Mouse (Mus musculus) limb, embryonic 12.5 days (tissue): ENCODE measurements at regions not wholly inside any gene's neighbourhood (a gene's known extent, or its start where the extent isn't known, plus 50 kb on each side); places are given as distances from the start of the nearest gene placed in this dataset.
A peak's percentile ranks its signal among the peaks of the same experiment; 100 is the strongest.

Experiments
- ATAC-seq: fragments of 200-750 bp; cut with Nextera tagmentation; 2 replicates; pipeline ENCODE4 v1.8.0; 2017; ENCODE audit warnings: low read depth, moderate TSS enrichment; ENCODE audit not compliant: insufficient number of reproducible peaks, insufficient read depth, low FRiP score, low TSS enrichment
- H3K27ac ChIP-seq: fragments of 300-500 bp; sonication (generic); 2 replicates; pipeline ENCODE4 v1.5.1; 2016; ENCODE audit warnings: mild to moderate bottlenecking, moderate library complexity
- H3K27me3 ChIP-seq: fragments of 300-500 bp; sonication (generic); 2 replicates; pipeline ENCODE4 v1.6.1; 2016; ENCODE audit warnings: mild to moderate bottlenecking, moderate library complexity
- H3K36me3 ChIP-seq: fragments of 300-500 bp; sonication (generic); 2 replicates; pipeline ENCODE4 v1.6.1; 2016; ENCODE audit warnings: mild to moderate bottlenecking, moderate library complexity
- H3K4me1 ChIP-seq: fragments of 300-500 bp; sonication (generic); replicated peaks from 2 replicates; pipeline ENCODE4 v1.6.1; 2016
- H3K4me2 ChIP-seq: fragments of 300-500 bp; sonication (generic); 2 replicates; pipeline ENCODE4 v1.6.1; 2016; ENCODE audit warnings: mild to moderate bottlenecking, moderate library complexity
- H3K4me3 ChIP-seq: fragments of 300-500 bp; sonication (generic); replicated peaks from 2 replicates; pipeline ENCODE4 v1.5.1; 2016; ENCODE audit warnings: mild to moderate bottlenecking
- H3K9ac ChIP-seq: fragments of 300-500 bp; sonication (generic); replicated peaks from 2 replicates; pipeline ENCODE4 v1.6.1; 2016; ENCODE audit warnings: mild to moderate bottlenecking, moderate library complexity
- H3K9me3 ChIP-seq: fragments of 300-500 bp; sonication (generic); 2 replicates; pipeline ENCODE4 v1.6.1; 2016; ENCODE audit warnings: mild to moderate bottlenecking, moderate library complexity
- WGBS: fragments of 180-500 bp; shearing (Covaris S2); methylation state at CpG from one replicate; pipeline ENCODE4 v1.1.7; 2016; 5-methylcytosine and 5-hydroxymethylcytosine counted together

DNA sequence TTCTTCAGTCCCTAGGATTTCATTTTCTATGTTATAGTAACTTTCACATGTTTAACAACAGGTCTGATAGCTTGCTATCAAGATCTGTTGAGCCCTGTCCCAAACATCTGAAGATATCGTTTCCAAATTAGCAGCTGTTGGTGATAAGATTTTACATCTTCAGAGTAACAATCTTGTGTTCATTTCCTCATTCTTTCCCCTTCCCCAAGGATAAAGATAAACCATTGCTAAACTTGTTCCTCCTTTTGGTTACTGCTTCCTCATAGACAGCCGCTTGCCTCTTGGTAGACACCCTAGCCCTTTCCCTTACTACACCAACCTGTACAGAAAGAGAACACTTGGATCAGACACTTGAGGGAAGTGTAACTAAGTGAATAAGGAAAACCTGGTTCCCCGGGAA is 58.6 kb downstream of the Kcnrg start:
- H3K27me3 ChIP-seq, result no peaks in the 10 kb centered on the region
- H3K27ac ChIP-seq, result no peak overlapping the region
- H3K9me3 ChIP-seq, result no peaks in the 10 kb centered on the region
- H3K4me2 ChIP-seq, result no peak overlapping the region
- no peaks in the 10 kb centered on the region for H3K4me1 ChIP-seq
- 82% methylated on average over 3 of the region's 3 CpGs for WGBS
- no peak overlapping the region for H3K4me3 ChIP-seq
- no peaks in the 10 kb centered on the region; the same call in 1 of the 2 replicates for H3K36me3 ChIP-seq
- no peak for ATAC-seq
- no peak overlapping the region for H3K9ac ChIP-seq

DNA sequence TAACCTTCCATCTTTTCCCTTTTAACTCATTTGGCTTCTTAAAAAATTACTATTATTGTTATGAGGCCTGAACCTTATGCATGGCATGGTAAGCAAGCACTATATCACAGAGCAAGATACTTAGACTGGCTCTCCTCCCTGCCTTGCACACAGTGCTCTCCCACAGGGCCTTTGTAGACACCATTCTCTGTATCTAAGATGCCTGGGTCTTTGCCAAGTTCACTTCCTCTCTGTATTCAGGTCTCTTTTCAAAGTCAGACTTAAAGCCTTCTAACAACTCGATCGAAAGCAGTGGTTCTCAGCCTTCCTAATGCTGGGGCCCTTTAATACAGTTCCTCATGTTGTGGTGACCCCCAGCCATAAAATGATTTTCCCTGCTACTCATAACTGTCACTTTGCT is 65.9 kb downstream of the Kcnrg start:
- H3K27ac ChIP-seq, result no peak overlapping the region
- no peaks in the 10 kb centered on the region for H3K27me3 ChIP-seq
- ATAC-seq, result no peak
- peaks cover 17% of the 10 kb centered on the region for H3K36me3 ChIP-seq
- H3K9ac ChIP-seq, result no peak overlapping the region
- H3K9me3 ChIP-seq, result no peaks in the 10 kb centered on the region
- no peak overlapping the region for H3K4me2 ChIP-seq
- no peaks in the 10 kb centered on the region for H3K4me1 ChIP-seq
- H3K4me3 ChIP-seq, result no peak overlapping the region
- WGBS, result 84% methylated on average over 2 of the region's 2 CpGs

DNA sequence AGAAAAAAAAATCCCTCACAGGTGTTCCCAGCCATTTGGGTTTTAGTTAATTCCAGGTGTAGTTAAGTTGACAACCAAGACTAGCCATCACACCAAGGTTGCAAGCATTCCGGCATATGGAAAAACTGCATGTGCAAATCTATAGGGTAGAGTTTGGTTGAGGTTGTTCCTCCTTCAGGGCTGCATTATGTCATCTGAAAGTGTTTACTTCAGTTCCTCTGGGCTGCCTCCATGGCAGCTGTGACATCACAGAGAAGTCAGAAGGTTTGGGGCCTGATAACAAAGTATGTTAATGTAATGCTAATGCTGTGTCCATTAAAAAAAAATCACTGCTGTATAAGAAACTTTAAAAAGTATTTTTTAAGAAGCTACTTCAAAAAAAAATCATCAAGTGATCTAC is 70.8 kb downstream of the Kcnrg start:
- H3K4me2 ChIP-seq, result no peak overlapping the region
- peaks cover 4% of the 10 kb centered on the region; the same call in 1 of the 2 replicates for H3K36me3 ChIP-seq
- no peak for ATAC-seq
- H3K9me3 ChIP-seq, result no peaks in the 10 kb centered on the region
- H3K27ac ChIP-seq, result no peak overlapping the region
- peaks cover 4% of the 10 kb centered on the region; the same call in 1 of the 2 replicates for H3K27me3 ChIP-seq
- H3K9ac ChIP-seq, result no peak overlapping the region
- H3K4me3 ChIP-seq, result no peak overlapping the region
- H3K4me1 ChIP-seq, result peaks cover 15% of the 10 kb centered on the region
- WGBS, result 83% methylated on average over 1 of the region's 1 CpGs

DNA sequence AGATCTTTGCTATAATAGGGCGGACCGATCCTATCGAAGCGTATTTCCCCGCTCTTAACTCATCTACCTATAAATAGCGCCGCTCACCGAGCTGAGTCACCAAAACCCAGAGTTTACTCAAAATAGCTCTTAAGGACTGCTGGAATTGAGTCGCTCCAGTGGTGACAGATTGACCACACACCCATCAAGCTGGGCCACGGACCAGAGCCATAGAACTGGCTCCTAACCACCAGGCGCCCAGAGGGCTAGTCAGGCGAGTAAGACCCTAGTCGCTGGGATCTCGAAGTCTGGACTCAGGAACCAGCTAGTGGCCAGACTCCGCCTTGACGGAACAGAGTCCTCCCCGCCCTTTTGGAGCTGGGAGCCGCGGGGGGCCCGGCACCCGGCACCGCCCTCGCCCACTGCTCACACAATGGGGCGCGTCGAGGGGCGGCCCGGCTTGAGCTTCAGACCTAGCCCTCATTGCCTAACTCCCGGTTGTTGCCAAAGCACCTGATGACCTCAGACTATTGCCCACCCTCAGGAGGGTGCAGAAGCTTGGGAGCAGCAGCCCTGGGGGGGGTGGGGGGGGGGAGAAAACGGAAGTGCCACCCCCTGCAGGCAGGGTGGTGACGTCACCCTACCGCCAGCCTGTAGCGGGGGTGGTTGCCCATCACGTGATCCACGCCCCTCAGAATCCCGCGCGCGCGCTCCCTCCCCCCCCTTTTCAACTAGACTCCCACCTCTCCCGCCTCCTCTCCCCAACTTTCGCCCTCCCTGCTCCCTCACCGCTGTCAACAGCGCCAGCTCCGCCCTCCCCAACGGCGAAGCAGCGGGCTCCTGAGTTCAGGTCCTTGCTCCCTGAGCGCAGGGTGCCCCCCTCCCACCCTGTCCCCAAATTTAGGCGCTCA is 73.8 kb downstream of the Kcnrg start:
- Histone ChIP-seq H3K9ac (peak overlapping the region; percentile 87), H3K27ac (peak overlapping the region; percentile 95), H3K4me3 (peak overlapping the region; percentile 79), H3K4me1 (peaks cover 45% of the 10 kb centered on the region), H3K4me2 (peak overlapping the region; percentile 79), H3K9me3 (no peaks in the 10 kb centered on the region), H3K27me3 (peaks cover 30% of the 10 kb centered on the region), H3K36me3 (peaks cover 4% of the 10 kb centered on the region; the same call in 1 of the 2 replicates)
- peak; percentile 76 for ATAC-seq
- WGBS, result under 1% methylated on average over 43 of the region's 50 CpGs

DNA sequence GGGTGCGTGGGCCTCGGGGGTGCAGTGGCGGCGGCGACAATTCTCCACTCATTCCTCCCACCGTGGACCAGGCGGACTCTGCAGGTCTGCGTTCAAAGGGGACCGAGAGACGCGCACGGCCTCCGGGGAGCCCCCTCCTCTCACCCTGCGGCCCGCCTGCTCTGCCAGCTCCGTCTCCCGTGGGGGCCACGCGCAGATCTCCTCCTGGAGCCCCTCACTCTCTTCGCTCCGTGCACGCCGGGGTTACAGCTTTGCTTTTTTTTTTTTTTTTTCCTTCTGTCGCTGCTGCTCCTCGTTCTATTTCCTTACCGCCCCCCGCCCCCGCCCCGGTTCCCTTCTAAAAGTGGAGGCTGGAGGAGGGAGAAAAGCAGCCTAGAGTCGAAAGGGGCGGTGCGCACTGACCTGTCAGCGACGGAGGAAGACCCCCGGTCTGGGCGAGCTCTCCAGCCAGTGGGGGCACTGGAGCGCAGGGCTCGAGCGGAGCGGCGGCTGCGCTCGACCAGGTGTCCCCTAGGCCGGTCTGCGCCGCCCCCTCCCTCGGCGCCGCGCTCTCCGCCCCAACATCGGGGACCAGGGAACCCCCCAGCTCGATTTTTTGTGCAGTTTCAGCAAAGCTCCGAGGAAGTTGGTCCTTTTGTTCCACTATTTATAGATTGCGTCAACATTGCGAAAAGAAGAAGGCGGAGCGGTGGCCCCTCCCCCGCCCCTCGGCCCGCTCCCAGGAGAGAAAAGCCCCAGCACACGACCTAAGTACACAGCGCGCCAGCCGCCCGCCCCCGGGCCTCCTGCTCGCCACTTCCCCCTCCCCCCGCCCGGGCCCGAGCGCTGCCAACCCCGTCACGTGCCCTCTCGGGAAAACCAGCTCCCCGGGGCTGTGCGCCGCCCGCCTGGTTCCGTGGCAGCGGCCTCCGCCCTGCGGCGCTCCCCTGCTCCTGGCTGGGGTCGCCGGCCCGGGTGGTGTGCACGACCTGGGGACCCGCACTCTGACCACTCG is 74.7 kb downstream of the Kcnrg start:
- no peaks in the 10 kb centered on the region for H3K36me3 ChIP-seq
- under 1% methylated on average over 85 of the region's 90 CpGs for WGBS
- peaks cover 53% of the 10 kb centered on the region for H3K4me1 ChIP-seq
- H3K4me3 ChIP-seq, result peak overlapping the region; percentile 79
- H3K9ac ChIP-seq, result peak overlapping the region; percentile 87
- H3K27ac ChIP-seq, result peak overlapping the region; percentile 95
- H3K27me3 ChIP-seq, result peaks cover 34% of the 10 kb centered on the region
- no peaks in the 10 kb centered on the region for H3K9me3 ChIP-seq
- H3K4me2 ChIP-seq, result peak overlapping the region; percentile 79
- peak; percentile 60 for ATAC-seq

DNA sequence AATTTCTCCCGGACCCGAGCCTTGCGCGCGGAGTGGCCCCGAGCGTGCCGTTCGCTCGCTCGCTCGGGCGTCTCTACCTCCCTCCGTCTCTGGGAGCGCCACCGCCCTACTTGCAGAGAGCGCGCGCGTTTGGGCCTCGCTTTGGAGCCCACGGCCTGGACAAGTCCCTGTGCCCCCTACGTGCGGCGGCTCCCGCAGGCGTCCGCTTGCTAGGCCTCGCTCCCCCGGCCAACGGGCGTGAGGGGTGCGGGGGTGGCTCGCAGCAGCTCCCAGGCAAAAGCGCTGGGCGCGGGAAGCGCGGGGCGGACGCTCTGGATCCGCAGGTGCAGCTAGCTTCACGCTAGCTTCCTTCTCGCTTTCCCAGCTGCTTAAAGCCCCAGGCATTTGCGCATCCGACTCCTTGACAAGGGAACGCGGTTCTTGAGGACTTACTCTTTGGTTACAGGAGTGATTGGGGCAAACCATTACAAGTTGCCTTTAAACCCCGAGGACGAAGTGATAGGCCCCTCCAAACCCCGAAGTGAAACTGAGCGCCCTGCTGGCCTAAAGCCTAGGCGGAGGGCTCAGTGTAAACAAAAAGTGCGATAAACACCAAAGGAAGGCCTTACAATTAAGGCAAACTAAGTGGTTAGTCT is 75.6 kb downstream of the Kcnrg start:
- peaks cover 60% of the 10 kb centered on the region for H3K4me1 ChIP-seq
- peak overlapping the region; percentile 79 for H3K4me2 ChIP-seq
- no peaks in the 10 kb centered on the region for H3K9me3 ChIP-seq
- WGBS, result under 1% methylated on average over 54 of the region's 54 CpGs
- H3K27me3 ChIP-seq, result peaks cover 41% of the 10 kb centered on the region
- no peaks in the 10 kb centered on the region for H3K36me3 ChIP-seq
- peak overlapping the region; percentile 79 for H3K4me3 ChIP-seq
- H3K9ac ChIP-seq, result peak overlapping the region; percentile 87
- H3K27ac ChIP-seq, result peak overlapping the region; percentile 95
- no peak; the same call in 1 of the 2 replicates for ATAC-seq

DNA sequence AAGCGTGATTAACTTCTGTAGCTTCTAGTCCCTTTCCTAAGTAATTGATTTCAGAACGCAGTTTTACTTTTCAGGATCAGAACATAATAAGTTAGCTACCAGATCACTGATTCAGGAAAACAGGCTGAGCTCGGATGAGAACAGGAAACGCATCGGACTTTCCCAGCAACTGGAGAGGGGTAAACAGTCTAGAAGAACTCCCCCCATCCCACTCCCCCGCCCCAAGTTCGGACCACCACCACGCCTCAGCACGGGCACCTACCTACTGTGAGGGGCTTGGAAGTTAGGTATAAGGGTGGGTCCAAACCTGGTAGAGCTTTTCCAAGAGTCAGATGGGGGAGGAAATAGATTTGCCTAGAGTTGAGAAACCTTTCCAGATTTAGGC is 76.1 kb downstream of the Kcnrg start:
- Histone ChIP-seq H3K9ac (no peak overlapping the region), H3K27me3 (peaks cover 41% of the 10 kb centered on the region), H3K36me3 (no peaks in the 10 kb centered on the region), H3K27ac (peak overlapping the region; percentile 29; the same call in 1 of the 2 replicates), H3K4me2 (peak overlapping the region; percentile 79), H3K4me1 (peaks cover 60% of the 10 kb centered on the region), H3K4me3 (peak overlapping the region; percentile 79), H3K9me3 (no peaks in the 10 kb centered on the region)
- no peak for ATAC-seq
- 3% methylated on average over 9 of the region's 9 CpGs for WGBS

DNA sequence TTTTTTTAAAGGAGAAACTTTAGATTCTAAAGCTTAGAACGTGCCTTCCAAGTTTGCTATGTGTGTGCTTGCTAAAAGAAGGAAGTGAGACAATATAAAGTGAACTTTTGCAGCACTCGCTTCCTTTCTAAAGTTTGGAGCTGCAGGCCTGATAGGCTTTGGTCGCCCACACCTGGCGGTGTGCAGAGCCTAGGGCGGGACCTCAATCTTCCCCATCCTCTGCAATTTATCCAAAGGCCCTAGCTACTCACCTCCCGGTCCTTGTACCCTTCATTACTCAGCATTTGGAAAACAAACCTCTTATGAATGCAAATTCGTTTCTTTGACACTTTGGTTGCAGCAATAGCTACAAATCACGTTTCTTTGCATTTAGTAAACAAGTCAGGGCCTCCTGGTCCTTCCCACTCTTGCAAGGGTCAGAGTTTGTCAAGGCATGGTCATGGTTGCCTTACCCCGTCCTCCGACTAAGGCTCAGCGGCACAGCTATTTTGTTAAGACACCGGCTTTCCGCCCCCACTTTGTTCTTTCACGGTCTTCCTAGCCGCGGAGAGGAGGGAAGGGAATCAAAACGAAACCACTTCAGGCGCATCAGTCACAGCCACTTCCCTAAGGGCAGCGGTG is 76.6 kb downstream of the Kcnrg start:
- no peaks in the 10 kb centered on the region for H3K9me3 ChIP-seq
- peaks cover 65% of the 10 kb centered on the region for H3K4me1 ChIP-seq
- peak overlapping the region; percentile 79 for H3K4me2 ChIP-seq
- H3K9ac ChIP-seq, result 0 out of 2 replicates have a peak overlapping the region, but pooled peaks have one; percentile 14
- no peak for ATAC-seq
- no peak overlapping the region for H3K27ac ChIP-seq
- 5% methylated on average over 19 of the region's 19 CpGs for WGBS
- H3K36me3 ChIP-seq, result no peaks in the 10 kb centered on the region
- peaks cover 45% of the 10 kb centered on the region for H3K27me3 ChIP-seq
- H3K4me3 ChIP-seq, result peak overlapping the region; percentile 23

DNA sequence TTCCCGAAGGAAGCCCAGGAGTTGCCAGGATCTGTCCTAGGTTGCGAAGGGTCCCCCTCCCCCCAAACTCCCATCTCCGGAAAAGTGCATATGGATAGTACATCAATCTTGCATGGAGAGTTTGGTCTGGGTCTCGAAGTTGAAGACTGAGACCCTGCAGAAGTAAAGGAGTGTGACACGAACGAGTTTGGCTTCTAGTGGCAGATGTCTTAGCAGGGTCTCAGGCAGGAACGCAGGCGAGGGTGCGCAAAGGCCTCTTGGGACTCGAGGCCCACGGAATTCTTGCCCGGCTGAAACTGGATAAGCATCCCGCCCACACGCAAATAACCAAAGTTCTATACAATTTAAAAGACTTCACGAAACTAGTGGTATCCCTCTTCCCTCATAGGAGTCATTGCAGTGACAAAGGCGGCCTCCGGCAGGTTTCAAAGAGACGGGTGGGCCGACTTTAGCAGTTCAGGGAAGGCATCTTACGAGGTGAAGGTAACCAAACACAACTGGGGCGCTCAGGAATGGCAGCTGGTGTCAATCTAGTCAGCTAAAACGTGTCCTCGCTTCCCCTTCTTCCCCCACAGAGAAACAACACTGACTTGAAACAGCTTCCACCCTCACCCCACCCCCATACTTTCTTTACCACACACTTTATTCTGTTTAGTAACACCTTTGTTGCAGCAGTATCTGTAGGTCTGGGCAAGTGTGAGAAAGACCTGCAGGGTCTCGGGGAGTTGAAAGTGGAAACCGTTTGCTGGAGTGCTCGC is 77.4 kb downstream of the Kcnrg start:
- no peak overlapping the region for H3K27ac ChIP-seq

More for the DNA sequence above, 77.4 kb downstream of the Kcnrg start:
- H3K4me3 ChIP-seq, result peak overlapping the region; percentile 23
- H3K27me3 ChIP-seq, result peaks cover 53% of the 10 kb centered on the region
- peak overlapping the region; percentile 79 for H3K4me2 ChIP-seq
- WGBS, result 3% methylated on average over 26 of the region's 26 CpGs
- H3K36me3 ChIP-seq, result no peaks in the 10 kb centered on the region
- ATAC-seq, result no peak
- peaks cover 71% of the 10 kb centered on the region for H3K4me1 ChIP-seq
- 0 out of 2 replicates have a peak overlapping the region, but pooled peaks have one; percentile 14 for H3K9ac ChIP-seq
- H3K9me3 ChIP-seq, result no peaks in the 10 kb centered on the region
